Mouse (Mus musculus): Measurements from ENCODE around the gene Mrpl46. TPM values are rescaled to one million over a fixed set of nuclear protein-coding genes. Genes with fewer than 3 reads are reported as not detected.

Gene Mrpl46
- total RNA-seq (2014; rRNA removed; ENCODE audit: low replicate concordance): 38.3 and 41.4 TPM in 2 replicates
- 71.5 and 71.6 TPM in 2 replicates for polyA plus RNA-seq (2015; fragmentation: Nextera tagmentation; extraction: Ambion mirVana)

- Histone ChIP-seq H3K4me3 (ENCODE audit: low read depth, low read length) (peak within 1 kb of the TSS; percentile 88), H3K9ac (replicated peaks; ENCODE audit: low read depth, low read length) (peak within 1 kb of the TSS; percentile 81), H3K27me3 (ENCODE audit: control insufficient read depth, insufficient read depth, low read length) (no peaks in the 10 kb centered on the region), H3K4me2 (ENCODE audit: low read depth, low read length) (peak within 1 kb of the TSS; percentile 90), H3K36me3 (replicated peaks; ENCODE audit: control insufficient read depth, insufficient read depth, low read length) (peaks cover 29% of the 10 kb centered on the region), H3K9me3 (replicated peaks; ENCODE audit: control insufficient read depth, low read length) (no peaks in the 10 kb centered on the region), H3K27ac (ENCODE audit: low read depth) (peak within 1 kb of the TSS; percentile 59), H3K4me1 (ENCODE audit: control insufficient read depth, insufficient read depth) (peaks cover 9% of the 10 kb centered on the region)
- TF ChIP-seq EP300 (IDR thresholded peaks at IDR 0.05; ENCODE audit: low read depth): peak; percentile 85
- no peak for TF ChIP-seq CTCF (IDR thresholded peaks at IDR 0.05; ENCODE audit: low read depth)
- DNase-seq (ENCODE audit: low spot score) (peak; percentile 78), ATAC-seq (ENCODE audit: insufficient read depth, low read depth) (peak; percentile 99)
- under 1% methylated on average over 44 of the region's 44 CpGs for WGBS
Measured at GRCm38 (mm10) chr7:78782639-78783581, at the start of gene Mrpl46, which contains the start of gene Mrps11. Mrpl46 (minus strand) TSS chr7:78783531. Mrps11 (plus strand) TSS chr7:78783119.

- Histone ChIP-seq H3K9me3 (replicated peaks; ENCODE audit: control insufficient read depth, low read length) (no peaks in the 10 kb centered on the region), H3K4me2 (ENCODE audit: low read depth, low read length) (no peak overlapping the region), H3K27ac (ENCODE audit: low read depth) (no peak overlapping the region), H3K9ac (replicated peaks; ENCODE audit: low read depth, low read length) (no peak overlapping the region), H3K27me3 (ENCODE audit: control insufficient read depth, insufficient read depth, low read length) (no peaks in the 10 kb centered on the region), H3K4me3 (ENCODE audit: low read depth, low read length) (no peak overlapping the region), H3K4me1 (ENCODE audit: control insufficient read depth, insufficient read depth) (no peaks in the 10 kb centered on the region), H3K36me3 (replicated peaks; ENCODE audit: control insufficient read depth, insufficient read depth, low read length) (peaks cover 53% of the 10 kb centered on the region)
- TF ChIP-seq EP300 (IDR thresholded peaks at IDR 0.05; ENCODE audit: low read depth): no peak
- TF ChIP-seq CTCF (IDR thresholded peaks at IDR 0.05; ENCODE audit: low read depth): no peak
- ATAC-seq (ENCODE audit: insufficient read depth, low read depth) (no peak), DNase-seq (ENCODE audit: low spot score) (no peak)
- WGBS: 88% methylated on average over 14 of the region's 14 CpGs
Measured at GRCm38 (mm10) chr7:78827749-78828362, 44.5 kb upstream of the Mrpl46 start.

GRCm38 (mm10) chr7:78826682-78827385, 43.5 kb upstream of the Mrpl46 start:
- H3K27ac ChIP-seq (ENCODE audit: low read depth): no peak overlapping the region; the same call in 1 of the 2 replicates
- peak; percentile 17; the same call in 1 of the 2 replicates for ATAC-seq (ENCODE audit: insufficient read depth, low read depth)
- 57% methylated on average over 9 of the region's 9 CpGs for WGBS
- no peaks in the 10 kb centered on the region for H3K4me1 ChIP-seq (ENCODE audit: control insufficient read depth, insufficient read depth)
- TF ChIP-seq EP300 (IDR thresholded peaks at IDR 0.05; ENCODE audit: low read depth) (no peak), CTCF (IDR thresholded peaks at IDR 0.05; ENCODE audit: low read depth) (peak; percentile 28)
- no peak overlapping the region for H3K9ac ChIP-seq (replicated peaks; ENCODE audit: low read depth, low read length)
- H3K4me2 ChIP-seq (ENCODE audit: low read depth, low read length): no peak overlapping the region
- H3K4me3 ChIP-seq (ENCODE audit: low read depth, low read length): no peak overlapping the region
- no peak for DNase-seq (ENCODE audit: low spot score)
- H3K36me3 ChIP-seq (replicated peaks; ENCODE audit: control insufficient read depth, insufficient read depth, low read length): peaks cover 56% of the 10 kb centered on the region
- no peaks in the 10 kb centered on the region for H3K9me3 ChIP-seq (replicated peaks; ENCODE audit: control insufficient read depth, low read length)
- no peaks in the 10 kb centered on the region for H3K27me3 ChIP-seq (ENCODE audit: control insufficient read depth, insufficient read depth, low read length)

GRCm38 (mm10) chr7:78818336-78818735, 35.0 kb upstream of the Mrpl46 start:
- no peak for TF ChIP-seq CTCF (IDR thresholded peaks at IDR 0.05; ENCODE audit: low read depth)
- no peak for TF ChIP-seq EP300 (IDR thresholded peaks at IDR 0.05; ENCODE audit: low read depth)
- no peak for ATAC-seq (ENCODE audit: insufficient read depth, low read depth)
- no peaks in the 10 kb centered on the region for H3K9me3 ChIP-seq (replicated peaks; ENCODE audit: control insufficient read depth, low read length)
- H3K27me3 ChIP-seq (ENCODE audit: control insufficient read depth, insufficient read depth, low read length): no peaks in the 10 kb centered on the region
- no peak for DNase-seq (ENCODE audit: low spot score)
- H3K4me2 ChIP-seq (ENCODE audit: low read depth, low read length): no peak overlapping the region
- 58% methylated on average over 12 of the region's 12 CpGs for WGBS
- H3K27ac ChIP-seq (ENCODE audit: low read depth): no peak overlapping the region
- no peak overlapping the region for H3K9ac ChIP-seq (replicated peaks; ENCODE audit: low read depth, low read length)
- peaks cover 9% of the 10 kb centered on the region; the same call in 1 of the 2 replicates for H3K36me3 ChIP-seq (replicated peaks; ENCODE audit: control insufficient read depth, insufficient read depth, low read length)
- no peak overlapping the region for H3K4me3 ChIP-seq (ENCODE audit: low read depth, low read length)
- peaks cover 7% of the 10 kb centered on the region for H3K4me1 ChIP-seq (ENCODE audit: control insufficient read depth, insufficient read depth)

- Histone ChIP-seq H3K4me1 (ENCODE audit: control insufficient read depth, insufficient read depth) (peaks cover 7% of the 10 kb centered on the region), H3K27me3 (ENCODE audit: control insufficient read depth, insufficient read depth, low read length) (no peaks in the 10 kb centered on the region), H3K4me3 (ENCODE audit: low read depth, low read length) (no peak overlapping the region), H3K36me3 (replicated peaks; ENCODE audit: control insufficient read depth, insufficient read depth, low read length) (no peaks in the 10 kb centered on the region), H3K4me2 (ENCODE audit: low read depth, low read length) (no peak overlapping the region), H3K27ac (ENCODE audit: low read depth) (no peak overlapping the region), H3K9ac (replicated peaks; ENCODE audit: low read depth, low read length) (no peak overlapping the region), H3K9me3 (replicated peaks; ENCODE audit: control insufficient read depth, low read length) (no peaks in the 10 kb centered on the region)
- no peak for DNase-seq (ENCODE audit: low spot score)
- no peak for ATAC-seq (ENCODE audit: insufficient read depth, low read depth)
- TF ChIP-seq CTCF (IDR thresholded peaks at IDR 0.05; ENCODE audit: low read depth) (no peak), EP300 (IDR thresholded peaks at IDR 0.05; ENCODE audit: low read depth) (no peak)
Measured at GRCm38 (mm10) chr7:78814766-78815165, 31.4 kb upstream of the Mrpl46 start.
